Mouse (Mus musculus): Measurements from ENCODE around the gene Kmt5a. TPM values are rescaled to one million over a fixed set of nuclear protein-coding genes. Genes with fewer than 3 reads are reported as not detected.

The Kmt5a gene
- polyA plus RNA-seq, 1 experiment, result 70.8 TPM

- no peak for DNase-seq (ENCODE audit: low read depth)
- TF ChIP-seq POLR2A (IDR thresholded peaks at IDR 0.05; ENCODE audit: borderline replicate concordance, extremely low read depth, insufficient read depth, insufficient read length, poor library complexity, severe bottlenecking) (no peak), CTCF (IDR thresholded peaks at IDR 0.05; ENCODE audit: borderline replicate concordance, extremely low read depth, insufficient read depth, insufficient read length) (no peak)
Observed at GRCm38 (mm10) chr5:124503742-124504141, 64.0 kb downstream of the Kmt5a start.

- TF ChIP-seq CTCF (IDR thresholded peaks at IDR 0.05; ENCODE audit: borderline replicate concordance, extremely low read depth, insufficient read depth, insufficient read length) (no peak), POLR2A (IDR thresholded peaks at IDR 0.05; ENCODE audit: borderline replicate concordance, extremely low read depth, insufficient read depth, insufficient read length, poor library complexity, severe bottlenecking) (no peak)
- no peak for DNase-seq (ENCODE audit: low read depth)
Observed at GRCm38 (mm10) chr5:124505235-124505634, 65.5 kb downstream of the Kmt5a start.

- DNase-seq (ENCODE audit: low read depth), result no peak
- TF ChIP-seq CTCF (IDR thresholded peaks at IDR 0.05; ENCODE audit: borderline replicate concordance, extremely low read depth, insufficient read depth, insufficient read length) (no peak), POLR2A (IDR thresholded peaks at IDR 0.05; ENCODE audit: borderline replicate concordance, extremely low read depth, insufficient read depth, insufficient read length, poor library complexity, severe bottlenecking) (no peak)
Observed at GRCm38 (mm10) chr5:124506731-124507359, 67.1 kb downstream of the Kmt5a start.

GRCm38 (mm10) chr5:124509200-124509599 lies 69.5 kb downstream of the Kmt5a start:
- no peak for DNase-seq (ENCODE audit: low read depth)
- TF ChIP-seq CTCF (IDR thresholded peaks at IDR 0.05; ENCODE audit: borderline replicate concordance, extremely low read depth, insufficient read depth, insufficient read length), result no peak
- TF ChIP-seq POLR2A (IDR thresholded peaks at IDR 0.05; ENCODE audit: borderline replicate concordance, extremely low read depth, insufficient read depth, insufficient read length, poor library complexity, severe bottlenecking), result no peak

- TF ChIP-seq CTCF (IDR thresholded peaks at IDR 0.05; ENCODE audit: borderline replicate concordance, extremely low read depth, insufficient read depth, insufficient read length), result no peak
- no peak for TF ChIP-seq POLR2A (IDR thresholded peaks at IDR 0.05; ENCODE audit: borderline replicate concordance, extremely low read depth, insufficient read depth, insufficient read length, poor library complexity, severe bottlenecking)
- no peak for DNase-seq (ENCODE audit: low read depth)
Observed at GRCm38 (mm10) chr5:124509742-124510237, 70.1 kb downstream of the Kmt5a start.

GRCm38 (mm10) chr5:124510536-124511050 lies 70.9 kb downstream of the Kmt5a start:
- no peak for TF ChIP-seq CTCF (IDR thresholded peaks at IDR 0.05; ENCODE audit: borderline replicate concordance, extremely low read depth, insufficient read depth, insufficient read length)
- no peak for TF ChIP-seq POLR2A (IDR thresholded peaks at IDR 0.05; ENCODE audit: borderline replicate concordance, extremely low read depth, insufficient read depth, insufficient read length, poor library complexity, severe bottlenecking)
- no peak for DNase-seq (ENCODE audit: low read depth)

Other genes with a start within 250 kb of the Kmt5a start
- 51.9 and 61.2 TPM in 2 replicates for gene Pitpnm2, start 190.2 kb upstream of the Kmt5a start, polyA plus RNA-seq (2012; rRNA removed)
- gene Mphosph9, start 112.0 kb upstream of the Kmt5a start, polyA plus RNA-seq (2012; rRNA removed), result 18.3 and 19.4 TPM in 2 replicates
- gene 2810006K23Rik, start 111.8 kb upstream of the Kmt5a start, polyA plus RNA-seq (2012; rRNA removed), result 10.8 and 13.3 TPM in 2 replicates
- gene Cdk2ap1, start 76.8 kb upstream of the Kmt5a start, polyA plus RNA-seq (2012; rRNA removed), result 303 and 477 TPM in 2 replicates
- 42.1 and 53.2 TPM in 2 replicates for gene Sbno1, start 13.9 kb upstream of the Kmt5a start, polyA plus RNA-seq (2012; rRNA removed)
- gene Rilpl2, start 38.4 kb downstream of the Kmt5a start, polyA plus RNA-seq (2012; rRNA removed), result 22.7 and 24.4 TPM in 2 replicates
- gene Snrnp35, start 43.2 kb downstream of the Kmt5a start, polyA plus RNA-seq (2012; rRNA removed), result 9.4 and 13.8 TPM in 2 replicates
- gene Rilpl1, start 91.5 kb downstream of the Kmt5a start, polyA plus RNA-seq (2012; rRNA removed), result 8.4 and 11.7 TPM in 2 replicates
- 142 and 146 TPM in 2 replicates for gene Tmed2, start 100.8 kb downstream of the Kmt5a start, polyA plus RNA-seq (2012; rRNA removed)
- gene Ddx55, start 112.9 kb downstream of the Kmt5a start, polyA plus RNA-seq (2012; rRNA removed), result 31.8 and 32.3 TPM in 2 replicates
- gene Eif2b1, start 139.2 kb downstream of the Kmt5a start, polyA plus RNA-seq (2012; rRNA removed), result 41.3 and 43.5 TPM in 2 replicates
- 70.6 and 82.2 TPM in 2 replicates for gene Gtf2h3, start 139.2 kb downstream of the Kmt5a start, polyA plus RNA-seq (2012; rRNA removed)
- gene Atp6v0a2, start 188.6 kb downstream of the Kmt5a start, polyA plus RNA-seq (2012; rRNA removed), result 34.8 and 36.1 TPM in 2 replicates

All from brain, embryonic 14.5 days (tissue).